ENCODE assay signal across 19 mouse cellular contexts in the genomic region with DNA sequence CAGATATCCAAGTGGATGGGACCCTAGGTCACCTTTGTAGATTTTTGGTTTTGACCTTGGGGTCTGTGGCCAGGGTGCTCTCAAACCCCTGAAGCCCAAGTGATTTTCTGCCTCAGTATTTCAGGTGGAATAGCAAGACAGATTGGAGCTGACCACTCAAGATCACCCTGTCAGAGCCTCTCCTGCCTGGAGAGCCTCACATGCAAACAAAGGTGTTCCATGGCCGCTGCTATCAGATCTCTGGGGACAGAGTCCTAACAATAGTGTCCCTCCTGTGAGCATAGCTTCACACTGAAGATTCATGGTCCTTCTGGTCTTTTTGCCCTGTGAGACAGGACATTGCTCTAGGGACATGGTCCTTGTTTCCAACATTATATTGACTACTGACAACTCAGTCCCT. TPM values are rescaled to one million over a fixed set of nuclear protein-coding genes. Genes with fewer than 3 reads are reported as not detected.
DNase-seq lines count a peak whose midpoint lies in the region; ATAC-seq and TF ChIP-seq lines count a peak whose summit lies in the region.
"Had no signal": no experiment of that assay in that cellular context is flagged by ENCODE, and none has a peak within 500 bp of the region (broad histone marks: within the 10 kb centered on the region; RNA-seq: fewer than 3 reads in every experiment).

No protein-coding gene starts in this region.

- no peak overlapping the region for H3K4me2 ChIP-seq in stomach, embryonic 16.5 days (ENCODE audit: low read depth, low read length)
- no peak overlapping the region for H3K4me2 ChIP-seq in stomach, postnatal 0 days (replicated peaks; ENCODE audit: low read depth)
- H3K4me2 ChIP-seq in liver, embryonic 16.5 days (ENCODE audit: low read depth, low read length), result no peak overlapping the region
- no peak overlapping the region for H3K4me2 ChIP-seq in hindbrain, embryonic 13.5 days
- H3K4me2 ChIP-seq: forebrain, embryonic 13.5 days; heart, embryonic 13.5 days had no signal

- no peak for TF ChIP-seq POLR2A in heart, adult 2 months (IDR thresholded peaks at IDR 0.05; ENCODE audit: insufficient read depth, low read depth, low read length)

- TF ChIP-seq CTCF in heart, adult 2 months (IDR thresholded peaks at IDR 0.05), result no peak
- TF ChIP-seq CTCF in stomach, postnatal 0 days (IDR thresholded peaks at IDR 0.05; ENCODE audit: low read depth), result no peak

- H3K4me1 ChIP-seq in heart, adult 2 months (ENCODE audit: control insufficient read depth, insufficient read depth, low read length), result peaks cover 3% of the 10 kb centered on the region; the same call in 1 of the 2 replicates
- H3K4me1 ChIP-seq in stomach, embryonic 16.5 days (ENCODE audit: control insufficient read depth, insufficient read depth, low read length), result 0 out of 2 replicates have a peak, but pooled peaks cover 8% of the 10 kb centered on the region
- no peaks in the 10 kb centered on the region for H3K4me1 ChIP-seq in stomach, postnatal 0 days (replicated peaks; ENCODE audit: control insufficient read depth, insufficient read depth)
- H3K4me1 ChIP-seq in liver, embryonic 16.5 days (ENCODE audit: control insufficient read depth, low read depth, low read length), result no peaks in the 10 kb centered on the region; the same call in 1 of the 2 replicates
- peaks cover 22% of the 10 kb centered on the region for H3K4me1 ChIP-seq in hindbrain, embryonic 13.5 days (replicated peaks)
- H3K4me1 ChIP-seq: forebrain, embryonic 13.5 days had no signal

- no peaks in the 10 kb centered on the region for H3K36me3 ChIP-seq in heart, adult 2 months (ENCODE audit: control insufficient read depth, insufficient read depth, low read length)
- H3K36me3 ChIP-seq in stomach, embryonic 16.5 days (ENCODE audit: control insufficient read depth, insufficient read depth, low read length), result no peaks in the 10 kb centered on the region
- H3K36me3 ChIP-seq in stomach, postnatal 0 days (ENCODE audit: control insufficient read depth, insufficient read depth, low read length), result no peaks in the 10 kb centered on the region
- H3K36me3 ChIP-seq in liver, embryonic 16.5 days (ENCODE audit: control insufficient read depth, insufficient read depth), result no peaks in the 10 kb centered on the region
- no peaks in the 10 kb centered on the region for H3K36me3 ChIP-seq in hindbrain, embryonic 13.5 days
- H3K36me3 ChIP-seq: embryonic facial prominence, embryonic 10.5 days; G1E; heart, embryonic 13.5 days had no signal

- no peaks in the 10 kb centered on the region for H3K79me2 ChIP-seq in heart, adult 2 months (replicated peaks; ENCODE audit: control insufficient read depth, insufficient read depth, low read length)

- no peak for ATAC-seq in stomach, embryonic 16.5 days (ENCODE audit: insufficient read depth, low FRiP score)
- ATAC-seq in stomach, postnatal 0 days (ENCODE audit: low FRiP score, low TSS enrichment), result no peak
- peak; percentile 17 for ATAC-seq in liver, embryonic 16.5 days (ENCODE audit: low read depth)
- ATAC-seq in hindbrain, embryonic 13.5 days (ENCODE audit: low FRiP score), result no peak
- ATAC-seq: CD4-positive, CD25-positive, alpha-beta regulatory T cell, adult 4 months; forebrain, embryonic 13.5 days; forebrain, postnatal 0 days had no signal

- TF ChIP-seq EP300 in heart, adult 2 months (IDR thresholded peaks at IDR 0.05; ENCODE audit: insufficient read depth, low read depth, low read length), result no peak
- TF ChIP-seq EP300 in stomach, postnatal 0 days (optimal IDR thresholded peaks at IDR 0.05), result no peak

- H3K9ac ChIP-seq in heart, adult 2 months (ENCODE audit: low read depth, low read length), result no peak overlapping the region
- H3K9ac ChIP-seq in stomach, embryonic 16.5 days (ENCODE audit: low read length), result no peak overlapping the region
- no peak overlapping the region; the same call in 1 of the 2 replicates for H3K9ac ChIP-seq in stomach, postnatal 0 days (ENCODE audit: low read length)
- no peak overlapping the region for H3K9ac ChIP-seq in liver, embryonic 16.5 days (ENCODE audit: low read depth, low read length)
- H3K9ac ChIP-seq in hindbrain, embryonic 13.5 days, result no peak overlapping the region
- H3K9ac ChIP-seq: forebrain, embryonic 13.5 days; forebrain, postnatal 0 days; heart, embryonic 13.5 days had no signal

- WGBS in heart, adult 2 months, result 61% methylated on average over 1 of the region's 1 CpGs
- 52% methylated on average over 1 of the region's 1 CpGs for WGBS in stomach, embryonic 16.5 days
- WGBS in stomach, postnatal 0 days, result 32% methylated on average over 1 of the region's 1 CpGs
- 57% methylated on average over 1 of the region's 1 CpGs for WGBS in liver, embryonic 16.5 days (ENCODE audit: insufficient replicate concordance)
- 85% methylated on average over 1 of the region's 1 CpGs for WGBS in hindbrain, embryonic 13.5 days

- intact Hi-C loops in heart, adult 2 months (cut with DNase I), result loop anchor here (5.0 kb wide), 1 partner anchor 86 kb away; no protein-coding TSS in a partner anchor
- intact Hi-C loops in left cerebral cortex, postnatal 25 days (cut with DNase I), result loop anchor here (5.0 kb wide), 1 partner anchor 326 kb away; the partner anchor contains the start of gene Col5a1

- no peaks in the 10 kb centered on the region for H3K9me3 ChIP-seq in stomach, embryonic 16.5 days (replicated peaks; ENCODE audit: control insufficient read depth, low read length)
- H3K9me3 ChIP-seq in stomach, postnatal 0 days (ENCODE audit: control insufficient read depth, low read length), result no peaks in the 10 kb centered on the region
- no peaks in the 10 kb centered on the region for H3K9me3 ChIP-seq in liver, embryonic 16.5 days (replicated peaks; ENCODE audit: control insufficient read depth, low read length)
- H3K9me3 ChIP-seq in hindbrain, embryonic 13.5 days, result no peaks in the 10 kb centered on the region
- H3K9me3 ChIP-seq: embryonic facial prominence, embryonic 10.5 days; forebrain, embryonic 13.5 days; G1E; heart, embryonic 13.5 days had no signal

- peak; percentile 71 for DNase-seq in heart, adult 11 months
- DNase-seq in heart, adult 2 months, result no peak
- DNase-seq in stomach, postnatal 0 days (ENCODE audit: low spot score), result no peak
- no peak for DNase-seq in adrenal gland, adult 18-20 months (ENCODE audit: low spot score in 2 of 2)
- no peak for DNase-seq in left cerebral cortex, postnatal 25 days (ENCODE audit: low spot score in 2 of 2)
- DNase-seq: B cell, adult 2 months; cerebellum, adult 18-20 months; cerebellum, postnatal 10 days; forebrain, postnatal 0 days; gastrocnemius, postnatal 14 days; heart, postnatal 36 days had no signal

- no peak overlapping the region for H3K4me3 ChIP-seq in heart, adult 2 months
- H3K4me3 ChIP-seq in stomach, embryonic 16.5 days (replicated peaks; ENCODE audit: low read length), result no peak overlapping the region
- no peak overlapping the region for H3K4me3 ChIP-seq in stomach, postnatal 0 days (ENCODE audit: low read depth, low read length)
- no peak overlapping the region for H3K4me3 ChIP-seq in liver, embryonic 16.5 days (ENCODE audit: low read depth, low read length)
- H3K4me3 ChIP-seq in hindbrain, embryonic 13.5 days, result no peak overlapping the region
- H3K4me3 ChIP-seq: embryonic facial prominence, embryonic 10.5 days; forebrain, embryonic 13.5 days; heart, embryonic 13.5 days had no signal

- H3K27me3 ChIP-seq in heart, adult 2 months (ENCODE audit: control insufficient read depth, insufficient read depth, low read length), result no peaks in the 10 kb centered on the region
- no peaks in the 10 kb centered on the region for H3K27me3 ChIP-seq in stomach, embryonic 16.5 days (ENCODE audit: control insufficient read depth, insufficient read depth, low read length)
- H3K27me3 ChIP-seq in stomach, postnatal 0 days (ENCODE audit: control insufficient read depth, insufficient read depth, low read length), result no peaks in the 10 kb centered on the region
- H3K27me3 ChIP-seq in liver, embryonic 16.5 days (ENCODE audit: control insufficient read depth, insufficient read depth, low read depth, low read length), result no peaks in the 10 kb centered on the region
- peaks cover 38% of the 10 kb centered on the region for H3K27me3 ChIP-seq in hindbrain, embryonic 13.5 days

- H3K27ac ChIP-seq in heart, adult 2 months, result no peak overlapping the region
- peak overlapping the region; percentile 34; the same call in 1 of the 2 replicates for H3K27ac ChIP-seq in stomach, embryonic 16.5 days (ENCODE audit: low read length)
- H3K27ac ChIP-seq in stomach, postnatal 0 days (replicated peaks), result no peak overlapping the region
- H3K27ac ChIP-seq in liver, embryonic 16.5 days (ENCODE audit: low read length), result peak overlapping the region; percentile 64; the same call in 1 of the 2 replicates
- no peak overlapping the region for H3K27ac ChIP-seq in hindbrain, embryonic 13.5 days
- H3K27ac ChIP-seq: embryonic facial prominence, embryonic 10.5 days; forebrain, embryonic 13.5 days; heart, embryonic 13.5 days had no signal

RNA-seq across cellular contexts. Expression of gene Wdr5, which starts 46.2 kb away (rescaled TPM):
- total RNA-seq in heart, adult 2 months (2021), result 10 to 100 TPM; 24.0 to 24.8 TPM
- polyA plus RNA-seq in heart, adult 2 months (2012; rRNA removed), result 18.6 and 27.4 TPM in 2 replicates
- polyA plus RNA-seq in stomach, embryonic 16.5 days (2015; fragmentation: Nextera tagmentation; extraction: Ambion mirVana), result 45.6 TPM in 2 replicates
- polyA plus RNA-seq in stomach, postnatal 0 days (2015; fragmentation: Nextera tagmentation; extraction: Ambion mirVana), result 19.3 and 19.7 TPM in 2 replicates
- polyA plus RNA-seq in liver, embryonic 16.5 days (2015; fragmentation: Nextera tagmentation; extraction: Ambion mirVana), result 22.2 and 22.4 TPM in 2 replicates
- total RNA-seq in adrenal gland, adult 18-20 months (2021), result 10 to 100 TPM; 29.6 to 33.1 TPM
- total RNA-seq in left cerebral cortex, postnatal 25 days (2021), result 10 to 100 TPM; 25.8 to 28.4 TPM
- polyA plus RNA-seq in hindbrain, embryonic 13.5 days (2015; fragmentation: Nextera tagmentation; extraction: Ambion mirVana), result 40.7 and 42.3 TPM in 2 replicates

RNA-seq across cellular contexts. Expression of gene Brd3, which starts 53.7 kb away (rescaled TPM):
- 10 to 100 TPM; 27.0 to 28.7 TPM for total RNA-seq in heart, adult 2 months (2021)
- 12.5 and 13.1 TPM in 2 replicates for polyA plus RNA-seq in heart, adult 2 months (2012; rRNA removed)
- 79.3 and 85.4 TPM in 2 replicates for polyA plus RNA-seq in stomach, embryonic 16.5 days (2015; fragmentation: Nextera tagmentation; extraction: Ambion mirVana)
- polyA plus RNA-seq in stomach, postnatal 0 days (2015; fragmentation: Nextera tagmentation; extraction: Ambion mirVana), result 41.0 and 48.3 TPM in 2 replicates
- polyA plus RNA-seq in liver, embryonic 16.5 days (2015; fragmentation: Nextera tagmentation; extraction: Ambion mirVana), result 21.5 and 24.3 TPM in 2 replicates
- 10 to 100 TPM; 42.0 to 73.4 TPM for total RNA-seq in adrenal gland, adult 18-20 months (2021)
- 10 to 100 TPM; 47.3 to 52.9 TPM for total RNA-seq in left cerebral cortex, postnatal 25 days (2021)
- 130 and 133 TPM in 2 replicates for polyA plus RNA-seq in hindbrain, embryonic 13.5 days (2015; fragmentation: Nextera tagmentation; extraction: Ambion mirVana)

Comparison
In these comparisons a context has a peak if more than half of its experiments do, and no peak if none do; other contexts are left out.
1. H3K27ac ChIP-seq: peak in stomach, embryonic 16.5 days (single experiment) and liver, embryonic 16.5 days (single experiment); none in heart, adult 2 months (single experiment), stomach, postnatal 0 days (single experiment) and hindbrain, embryonic 13.5 days (single experiment).